Mouse (Mus musculus) activated CD4-positive, CD25-positive, alpha-beta regulatory T cell, adult 9 weeks (primary cell): Measurements from ENCODE around the gene Olfr1214. TPM values are rescaled to one million over a fixed set of nuclear protein-coding genes. Genes with fewer than 3 reads are reported as not detected.

Source experiments
- polyA plus RNA-seq: library from polyadenylated mRNA; unstranded; fragments of 100-300 nt; shearing (Covaris generic); gene quantifications from one replicate; pipeline ENCODE4 v1.2.1, GENCODE M21; 2017

The Olfr1214 gene
- not detected for polyA plus RNA-seq

GRCm38 (mm10) chr2:88992553-88992952 is at the start of gene Olfr1214:
Olfr1214 (minus strand) TSS chr2:88992653.

GRCm38 (mm10) chr2:89031965-89032364 is 39.5 kb upstream of the Olfr1214 start, which contains the start of gene Olfr1217:
Olfr1217 (minus strand) TSS chr2:89032065.

GRCm38 (mm10) chr2:89018240-89018639 is 25.8 kb upstream of the Olfr1214 start, which contains the start of gene Olfr1216:
Olfr1216 (minus strand) TSS chr2:89018340.

GRCm38 (mm10) chr2:89006873-89007272 is 14.4 kb upstream of the Olfr1214 start, which contains the start of gene Olfr1215:
Olfr1215 (minus strand) TSS chr2:89006973.

GRCm38 (mm10) chr2:88980181-88980580 is 12.3 kb downstream of the Olfr1214 start, which contains the start of gene Gm13762:
Gm13762 (minus strand) TSS chr2:88980281.

GRCm38 (mm10) chr2:88953669-88954068 is 38.8 kb downstream of the Olfr1214 start, which contains the start of gene Olfr1212:
Olfr1212 (plus strand) TSS chr2:88953969.

GRCm38 (mm10) chr2:88938011-88938410 is 54.4 kb downstream of the Olfr1214 start, which contains the start of gene Olfr1211:
Olfr1211 (minus strand) TSS chr2:88938111.

Other genes with a start within 250 kb of the Olfr1214 start
- 0.16 TPM for gene Olfr1198, start 241.3 kb downstream of the Olfr1214 start, polyA plus RNA-seq
- gene Olfr1199, start 232.2 kb downstream of the Olfr1214 start, polyA plus RNA-seq, result not detected
- gene Olfr1200, start 222.2 kb downstream of the Olfr1214 start, polyA plus RNA-seq, result not detected
- gene Olfr1201, start 199.6 kb downstream of the Olfr1214 start, polyA plus RNA-seq, result not detected
- not detected for gene Olfr1202, start 178.2 kb downstream of the Olfr1214 start, polyA plus RNA-seq
- not detected for gene Olfr1205, start 162.9 kb downstream of the Olfr1214 start, polyA plus RNA-seq
- not detected for gene Olfr1204, start 143.4 kb downstream of the Olfr1214 start, polyA plus RNA-seq
- gene Olfr1206, start 129.4 kb downstream of the Olfr1214 start, polyA plus RNA-seq, result not detected
- not detected for gene Olfr1208, start 90.3 kb downstream of the Olfr1214 start, polyA plus RNA-seq
- not detected for gene Olfr1209, start 77.5 kb downstream of the Olfr1214 start, polyA plus RNA-seq
- not detected for gene Olfr1211, start 54.5 kb downstream of the Olfr1214 start, polyA plus RNA-seq
- not detected for gene Olfr1212, start 38.7 kb downstream of the Olfr1214 start, polyA plus RNA-seq
- gene Gm13762, start 12.4 kb downstream of the Olfr1214 start, polyA plus RNA-seq, result not detected
- gene Olfr1215, start 14.3 kb upstream of the Olfr1214 start, polyA plus RNA-seq, result not detected
- gene Olfr1216, start 25.7 kb upstream of the Olfr1214 start, polyA plus RNA-seq, result not detected
- not detected for gene Olfr1217, start 39.4 kb upstream of the Olfr1214 start, polyA plus RNA-seq
- gene Olfr1218, start 68.5 kb upstream of the Olfr1214 start, polyA plus RNA-seq, result not detected
- gene Olfr1219, start 90.9 kb upstream of the Olfr1214 start, polyA plus RNA-seq, result not detected
- gene Olfr1220, start 114.2 kb upstream of the Olfr1214 start, polyA plus RNA-seq, result not detected
- not detected for gene Olfr1221, start 124.6 kb upstream of the Olfr1214 start, polyA plus RNA-seq
- gene Olfr1222, start 140.4 kb upstream of the Olfr1214 start, polyA plus RNA-seq, result not detected
- not detected for gene Olfr1223, start 158.9 kb upstream of the Olfr1214 start, polyA plus RNA-seq
- gene Olfr1224-ps1, start 171.4 kb upstream of the Olfr1214 start, polyA plus RNA-seq, result not detected
- not detected for gene Olfr1225, start 182.0 kb upstream of the Olfr1214 start, polyA plus RNA-seq
- not detected for gene Olfr1226, start 207.4 kb upstream of the Olfr1214 start, polyA plus RNA-seq